Mouse (Mus musculus) MEL (cell line): ENCODE data around the gene Prdm1.

Source experiments
- CTCF ChIP-seq, 3 experiments: IDR thresholded peaks in 2 of 3; conservative IDR thresholded peaks in 1 of 3; 2 replicates each; pipeline ENCODE4 v1.5.1; 2011 to 2012; ENCODE audit warnings: low read length in 3 of 3, low read depth in 2 of 3, mild to moderate bottlenecking in 2 of 3, improper control_type of control experiment in 1 of 3, inconsistent platforms in 1 of 3, mixed read lengths in 1 of 3, moderate library complexity in 1 of 3; ENCODE audit not compliant: control insufficient read depth in 1 of 3, insufficient read depth in 1 of 3, poor library complexity in 1 of 3, severe bottlenecking in 1 of 3
- KAT2A ChIP-seq: conservative IDR thresholded peaks from 2 replicates; pipeline ENCODE4 v1.6.1; 2012; ENCODE audit warnings: low read depth, low read length, improper control_type of control experiment, inconsistent platforms
- POLR2A ChIP-seq, 2 experiments: IDR thresholded peaks; 2 replicates each; pipeline ENCODE4 v1.6.1; 2011 to 2012; ENCODE audit warnings: low read length in 2 of 2, mild to moderate bottlenecking in 2 of 2, control low read depth in 1 of 2, improper control_type of control experiment in 1 of 2, low read depth in 1 of 2, moderate library complexity in 1 of 2; ENCODE audit not compliant: control insufficient read depth in 1 of 2, insufficient read depth in 1 of 2, poor library complexity in 1 of 2
- USF1 ChIP-seq: IDR thresholded peaks from 2 replicates; pipeline ENCODE4 v1.6.1; 2014; ENCODE audit warnings: low read depth, mild to moderate bottlenecking, inconsistent platforms, low read length, improper control_type of control experiment, moderate library complexity
- ZKSCAN1 ChIP-seq: IDR thresholded peaks from 2 replicates; pipeline ENCODE4 v1.6.1; 2012; ENCODE audit warnings: low read depth, mild to moderate bottlenecking, inconsistent platforms, low read length, improper control_type of control experiment, moderate library complexity

DNA sequence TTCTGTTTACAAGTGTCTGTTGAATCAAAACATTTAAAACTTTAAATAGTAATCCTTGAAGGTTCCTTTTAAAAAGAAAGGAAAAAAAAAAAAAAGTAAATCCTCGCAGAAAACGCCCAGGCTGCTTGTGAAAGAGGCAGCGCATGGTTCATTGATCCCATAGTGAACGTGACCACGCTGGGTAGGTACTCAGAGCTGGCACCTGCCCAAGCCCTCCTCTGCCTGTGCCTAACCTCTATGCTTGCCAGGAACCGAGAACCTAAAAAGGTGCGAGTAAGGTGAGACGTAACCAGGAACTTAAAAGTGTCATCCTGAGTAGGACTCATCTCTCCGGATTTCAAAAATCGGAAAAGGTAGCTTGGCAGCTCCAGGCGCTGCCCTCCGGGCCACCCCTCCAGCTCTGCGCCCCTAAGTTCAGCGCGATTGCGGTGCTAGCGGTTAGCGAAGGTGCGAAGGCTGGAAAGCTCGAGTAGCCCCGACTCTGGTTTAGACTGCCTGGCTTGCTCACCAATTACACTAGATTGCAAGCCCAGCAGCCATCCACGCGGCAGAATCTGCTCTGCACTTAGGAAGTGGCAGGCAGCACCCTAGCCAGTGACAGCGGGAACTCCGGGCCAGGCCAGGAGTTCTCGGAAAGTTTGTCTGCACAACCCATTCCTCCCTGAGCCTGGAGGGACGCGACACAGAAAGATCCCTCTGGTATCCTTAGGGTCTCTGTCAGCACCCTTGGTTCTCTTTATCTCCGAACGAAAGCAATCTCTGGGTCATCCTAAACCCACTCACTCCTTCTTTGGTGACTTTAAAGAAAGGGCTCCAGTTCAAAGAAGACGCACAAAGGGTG, 1.3 kb downstream of the Prdm1 start:
- TF ChIP-seq CTCF (IDR thresholded peaks at IDR 0.05 in 2 of 3, conservative IDR thresholded peaks at IDR 0.05 in 1 of 3; ENCODE audit: control insufficient read depth in 1 of 3, insufficient read depth in 1 of 3, low read depth in 2 of 3, low read length in 3 of 3, poor library complexity in 1 of 3, severe bottlenecking in 1 of 3) (no peak), KAT2A (no peak), POLR2A (IDR thresholded peaks at IDR 0.05; ENCODE audit: control insufficient read depth in 1 of 2, insufficient read depth in 1 of 2, low read depth in 1 of 2, low read length in 2 of 2, poor library complexity in 1 of 2) (no peak), USF1 (no peak), ZKSCAN1 (no peak)
